Mouse (Mus musculus): ENCODE results near the gene Nedd9. TPM values are rescaled to one million over a fixed set of nuclear protein-coding genes. Genes with fewer than 3 reads are reported as not detected.

The Nedd9 gene
- total and polyA plus RNA-seq, 2 experiments from 2014 or later: 7.8 to 19.7 TPM

- DNase-seq (ENCODE audit: low spot score) (no peak), ATAC-seq (ENCODE audit: low FRiP score) (no peak)
- no peak overlapping the region for H3K9ac ChIP-seq (replicated peaks; ENCODE audit: low read length, poor library complexity, severe bottlenecking)
- H3K4me3 ChIP-seq (ENCODE audit: low read depth, low read length): no peak overlapping the region
- no peak overlapping the region for H3K27ac ChIP-seq (ENCODE audit: low read depth, low read length)
- WGBS: 87% methylated on average over 13 of the region's 13 CpGs
- no peaks in the 10 kb centered on the region for H3K9me3 ChIP-seq (ENCODE audit: low read length)
- H3K27me3 ChIP-seq (ENCODE audit: insufficient read depth, low read length): no peaks in the 10 kb centered on the region
- no peaks in the 10 kb centered on the region for H3K36me3 ChIP-seq (ENCODE audit: insufficient read depth, low read length)
- TF ChIP-seq CTCF (IDR thresholded peaks at IDR 0.05): no peak
- no peaks in the 10 kb centered on the region for H3K4me1 ChIP-seq (ENCODE audit: insufficient read depth, low read length)
- H3K4me2 ChIP-seq (ENCODE audit: low read depth, low read length, poor library complexity, severe bottlenecking): no peak overlapping the region
Measured at GRCm38 (mm10) chr13:41418198-41418869, 68.8 kb downstream of the Nedd9 start.

GRCm38 (mm10) chr13:41416065-41417016 is 70.8 kb downstream of the Nedd9 start:
- no peak for TF ChIP-seq CTCF (IDR thresholded peaks at IDR 0.05)
- no peak overlapping the region for H3K4me2 ChIP-seq (ENCODE audit: low read depth, low read length, poor library complexity, severe bottlenecking)
- peak; percentile 79 for DNase-seq (ENCODE audit: low spot score)
- 37% methylated on average over 11 of the region's 11 CpGs for WGBS
- no peaks in the 10 kb centered on the region for H3K27me3 ChIP-seq (ENCODE audit: insufficient read depth, low read length)
- H3K9ac ChIP-seq (replicated peaks; ENCODE audit: low read length, poor library complexity, severe bottlenecking): no peak overlapping the region
- no peaks in the 10 kb centered on the region for H3K4me1 ChIP-seq (ENCODE audit: insufficient read depth, low read length)
- peak; percentile 96 for ATAC-seq (ENCODE audit: low FRiP score)
- H3K36me3 ChIP-seq (ENCODE audit: insufficient read depth, low read length): no peaks in the 10 kb centered on the region
- no peaks in the 10 kb centered on the region for H3K9me3 ChIP-seq (ENCODE audit: low read length)
- H3K4me3 ChIP-seq (ENCODE audit: low read depth, low read length): no peak overlapping the region
- peak overlapping the region; percentile 62 for H3K27ac ChIP-seq (ENCODE audit: low read depth, low read length)

GRCm38 (mm10) chr13:41410191-41411074 is 76.7 kb downstream of the Nedd9 start:
- no peak overlapping the region for H3K27ac ChIP-seq (ENCODE audit: low read depth, low read length)
- H3K4me2 ChIP-seq (ENCODE audit: low read depth, low read length, poor library complexity, severe bottlenecking): no peak overlapping the region
- ATAC-seq (ENCODE audit: low FRiP score): no peak
- no peak for DNase-seq (ENCODE audit: low spot score)
- TF ChIP-seq CTCF (IDR thresholded peaks at IDR 0.05): no peak
- no peak overlapping the region for H3K9ac ChIP-seq (replicated peaks; ENCODE audit: low read length, poor library complexity, severe bottlenecking)
- no peak overlapping the region for H3K4me3 ChIP-seq (ENCODE audit: low read depth, low read length)
- no peaks in the 10 kb centered on the region for H3K4me1 ChIP-seq (ENCODE audit: insufficient read depth, low read length)
- H3K27me3 ChIP-seq (ENCODE audit: insufficient read depth, low read length): no peaks in the 10 kb centered on the region
- H3K9me3 ChIP-seq (ENCODE audit: low read length): no peaks in the 10 kb centered on the region
- WGBS: 91% methylated on average over 13 of the region's 13 CpGs
- no peaks in the 10 kb centered on the region for H3K36me3 ChIP-seq (ENCODE audit: insufficient read depth, low read length)

- H3K4me2 ChIP-seq (ENCODE audit: low read depth, low read length, poor library complexity, severe bottlenecking): no peak overlapping the region
- no peak overlapping the region for H3K27ac ChIP-seq (ENCODE audit: low read depth, low read length)
- TF ChIP-seq CTCF (IDR thresholded peaks at IDR 0.05): no peak
- H3K4me3 ChIP-seq (ENCODE audit: low read depth, low read length): no peak overlapping the region
- H3K9me3 ChIP-seq (ENCODE audit: low read length): no peaks in the 10 kb centered on the region
- H3K27me3 ChIP-seq (ENCODE audit: insufficient read depth, low read length): no peaks in the 10 kb centered on the region
- DNase-seq (ENCODE audit: low spot score): no peak
- WGBS: 93% methylated on average over 3 of the region's 3 CpGs
- H3K36me3 ChIP-seq (ENCODE audit: insufficient read depth, low read length): no peaks in the 10 kb centered on the region
- H3K4me1 ChIP-seq (ENCODE audit: insufficient read depth, low read length): no peaks in the 10 kb centered on the region
- H3K9ac ChIP-seq (replicated peaks; ENCODE audit: low read length, poor library complexity, severe bottlenecking): no peak overlapping the region
- no peak for ATAC-seq (ENCODE audit: low FRiP score)
Measured at GRCm38 (mm10) chr13:41409291-41409690, 77.9 kb downstream of the Nedd9 start.

- TF ChIP-seq CTCF (IDR thresholded peaks at IDR 0.05): no peak
- no peaks in the 10 kb centered on the region for H3K36me3 ChIP-seq (ENCODE audit: insufficient read depth, low read length)
Measured at GRCm38 (mm10) chr13:41408374-41408952, 78.7 kb downstream of the Nedd9 start.

More at GRCm38 (mm10) chr13:41408374-41408952, 78.7 kb downstream of the Nedd9 start:
- ATAC-seq (ENCODE audit: low FRiP score): no peak
- no peak overlapping the region for H3K9ac ChIP-seq (replicated peaks; ENCODE audit: low read length, poor library complexity, severe bottlenecking)
- H3K27me3 ChIP-seq (ENCODE audit: insufficient read depth, low read length): no peaks in the 10 kb centered on the region
- DNase-seq (ENCODE audit: low spot score): no peak
- no peak overlapping the region for H3K4me3 ChIP-seq (ENCODE audit: low read depth, low read length)
- H3K27ac ChIP-seq (ENCODE audit: low read depth, low read length): no peak overlapping the region
- H3K4me1 ChIP-seq (ENCODE audit: insufficient read depth, low read length): no peaks in the 10 kb centered on the region
- no peak overlapping the region for H3K4me2 ChIP-seq (ENCODE audit: low read depth, low read length, poor library complexity, severe bottlenecking)
- 87% methylated on average over 10 of the region's 10 CpGs for WGBS
- H3K9me3 ChIP-seq (ENCODE audit: low read length): no peaks in the 10 kb centered on the region
